Mouse (Mus musculus) monocyte, adult 5-6 weeks (primary cell): ENCODE results near the gene Catsperg2. TPM values are rescaled to one million over a fixed set of nuclear protein-coding genes. Genes with fewer than 3 reads are reported as not detected.
"Not testable (repeated sequence)": the region's sequence is repeated elsewhere in the genome, so short reads cannot be mapped to it uniquely, and the experiment has no call there.

Experiments
- ATAC-seq: fragments of 153-309, 156-312 bp; replicated peaks from 2 replicates; pipeline ENCODE4 v1.8.0; 2017; ENCODE audit warnings: mild to moderate bottlenecking; ENCODE audit not compliant: low TSS enrichment, insufficient number of reproducible peaks, severe bottlenecking, poor library complexity, low FRiP score
- total RNA-seq: library from RNA; stranded (forward); fragments of 200-1000, 200-491, 200-594 nt; gene quantifications from 3 replicates; pipeline ENCODE4 v1.2.3, GENCODE M21; 2017

Gene Catsperg2
- total RNA-seq = not detected in 3 replicates

DNA sequence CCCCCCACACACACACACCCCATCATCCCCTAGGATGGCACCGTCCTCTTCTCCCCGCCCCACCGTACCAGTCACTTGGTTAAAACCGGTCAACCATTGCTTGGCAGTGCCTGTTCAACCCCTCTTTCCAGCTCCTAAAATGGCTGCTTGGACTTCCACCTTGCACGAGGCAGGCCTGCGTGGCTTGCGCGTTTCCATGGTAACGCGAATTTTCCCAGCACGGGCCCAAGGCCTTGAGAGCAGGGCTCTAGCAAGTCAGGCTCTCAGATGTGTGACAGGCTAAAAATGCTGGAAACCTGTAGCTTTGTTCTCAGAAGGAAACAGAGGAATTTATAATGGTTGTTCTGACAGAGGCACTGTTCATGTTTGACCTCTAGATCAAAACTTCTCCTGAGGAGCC is at the start of gene Catsperg2:
TSS of gene Catsperg2 (minus strand) at position 173 of the 400 bp plus-strand sequence.
- ATAC-seq = not testable (repeated sequence)

DNA sequence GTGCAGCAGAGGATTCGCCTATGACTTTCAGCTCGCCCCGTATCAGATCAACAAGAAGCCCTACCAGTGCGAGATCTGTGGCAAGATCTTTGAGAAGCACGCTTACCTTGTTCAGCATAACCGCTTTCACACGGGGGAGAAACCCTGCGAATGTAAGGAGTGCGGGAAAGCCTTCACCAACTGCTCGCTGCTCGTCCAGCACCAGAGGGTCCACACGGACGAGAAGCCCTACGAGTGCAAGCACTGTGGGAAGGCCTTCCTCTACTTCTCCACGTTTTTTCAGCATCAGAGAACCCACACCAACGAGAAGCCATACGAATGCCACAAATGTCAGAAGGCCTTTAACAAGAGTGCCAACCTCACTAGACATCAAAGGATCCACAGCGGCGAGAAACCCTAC is 49.7 kb upstream of the Catsperg2 start:
- no peak for ATAC-seq

- ATAC-seq = no peak
These were observed 47.5 kb upstream of the Catsperg2 start for GRCm38 (mm10) chr7:29774371-29774770.

DNA sequence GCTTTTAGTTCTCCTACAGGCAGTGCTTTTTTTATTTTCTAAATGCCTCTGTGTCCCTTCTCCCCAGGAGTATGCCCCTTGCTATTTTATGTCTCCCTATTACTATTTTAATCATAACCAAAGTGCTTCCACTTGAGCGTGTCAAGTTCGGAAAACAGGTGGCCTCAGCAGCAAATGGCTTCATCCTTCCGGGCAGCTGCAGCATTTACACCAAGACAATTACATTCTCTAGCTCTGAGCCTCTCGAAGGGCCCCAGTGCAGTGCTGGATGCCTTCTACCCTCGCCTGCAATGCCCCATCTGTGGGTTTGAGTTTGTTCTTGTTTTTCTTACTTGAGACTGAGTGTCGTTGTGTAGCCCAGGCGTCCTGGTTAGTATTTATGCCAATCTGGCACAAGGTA is 46.7 kb upstream of the Catsperg2 start:
- no peak for ATAC-seq

- ATAC-seq = no peak
These were observed 42.1 kb upstream of the Catsperg2 start for GRCm38 (mm10) chr7:29768980-29769379.

- ATAC-seq = peak; percentile 94
These were observed 41.5 kb upstream of the Catsperg2 start, which contains the start of gene Zfp84 for GRCm38 (mm10) chr7:29768090-29768900. TSS of gene Zfp84 (plus strand) at chr7:29768552.

GRCm38 (mm10) chr7:29767058-29767686 is 40.3 kb upstream of the Catsperg2 start:
- ATAC-seq = peak; percentile 65

- no peak for ATAC-seq
These were observed 37.9 kb upstream of the Catsperg2 start for GRCm38 (mm10) chr7:29764702-29765101.

- no peak for ATAC-seq
These were observed 33.6 kb upstream of the Catsperg2 start for GRCm38 (mm10) chr7:29760476-29760875.

- no peak for ATAC-seq
These were observed 15.4 kb upstream of the Catsperg2 start for GRCm38 (mm10) chr7:29742258-29742657.

- ATAC-seq = no peak
These were observed 1.2 kb upstream of the Catsperg2 start for GRCm38 (mm10) chr7:29728055-29728454.

DNA sequence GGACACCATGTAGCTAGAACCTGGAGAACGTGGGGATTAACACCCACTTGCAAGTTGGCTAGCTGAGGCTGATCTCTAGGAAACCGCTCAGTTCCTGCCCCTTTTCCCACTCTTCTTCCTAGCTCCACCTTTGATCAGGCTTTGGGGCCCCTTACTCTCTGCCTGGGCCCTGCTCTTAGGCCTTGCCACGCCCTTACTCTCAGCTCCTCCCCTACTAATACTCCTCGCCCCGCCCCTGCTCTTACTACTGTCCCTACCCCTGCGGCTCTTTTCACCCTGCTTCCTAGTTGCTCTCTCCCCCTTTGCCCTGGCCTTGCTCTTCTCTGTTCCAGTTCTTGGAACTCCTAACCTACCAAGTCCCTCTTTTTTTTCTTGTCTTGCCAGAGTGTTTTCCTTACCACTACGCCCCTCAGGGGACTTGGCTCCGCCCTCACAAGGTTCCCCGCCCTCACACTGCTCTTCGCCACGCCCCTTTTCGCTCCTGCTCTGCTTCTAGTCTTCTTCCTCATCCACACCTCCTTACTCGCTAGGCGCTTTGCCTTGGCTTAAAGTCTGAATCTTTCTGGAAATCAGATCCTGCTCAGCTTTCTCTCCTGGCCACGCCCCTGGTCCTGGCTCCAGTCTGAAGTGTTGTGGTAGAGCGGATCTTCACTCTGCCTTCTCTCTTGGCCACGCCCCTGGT is 1.2 kb downstream of the Catsperg2 start:
- peak; percentile 56 for ATAC-seq

GRCm38 (mm10) chr7:29708891-29709290 is 17.9 kb downstream of the Catsperg2 start:
- ATAC-seq = not testable (repeated sequence)

- ATAC-seq = not testable (repeated sequence)
These were observed 31.6 kb downstream of the Catsperg2 start for GRCm38 (mm10) chr7:29695231-29695630.

DNA sequence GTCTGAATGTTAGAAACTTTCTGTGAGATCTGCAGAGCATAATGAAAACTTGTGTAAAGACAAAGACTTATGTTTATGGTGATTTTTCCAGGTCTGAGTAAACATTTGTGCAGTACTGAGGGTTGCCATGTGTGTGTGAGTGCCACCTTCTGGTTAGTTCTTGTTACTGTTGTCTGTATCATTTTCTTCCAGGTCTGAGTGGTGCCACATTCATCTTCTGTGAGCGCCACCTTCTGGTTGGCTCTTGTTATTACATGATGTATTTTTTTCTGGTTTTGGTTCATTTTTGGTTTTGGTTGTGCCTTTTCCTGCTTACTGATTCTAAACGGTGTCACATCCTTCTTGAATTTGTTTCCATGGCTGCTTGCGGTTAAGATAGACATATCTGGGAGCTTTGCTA is 45.0 kb downstream of the Catsperg2 start:
- no peak for ATAC-seq

Other genes with a start within 250 kb of the Catsperg2 start
- gene Sipa1l3, start 208.4 kb downstream of the Catsperg2 start, total RNA-seq = 12.2 to 30.0 TPM (median 15.8 TPM) in 3 replicates
- gene Zfp84, start 41.5 kb upstream of the Catsperg2 start, total RNA-seq = 16.1 to 22.3 TPM (median 18.1 TPM) in 3 replicates
- 0.39 TPM in 1 of 3 replicates, not detected in the others for gene Zfp30, start 57.0 kb upstream of the Catsperg2 start, total RNA-seq
- gene Zfp790, start 89.1 kb upstream of the Catsperg2 start, total RNA-seq = 10.2 to 18.4 TPM (median 11.5 TPM) in 3 replicates
- gene Zfp940, start 126.6 kb upstream of the Catsperg2 start, total RNA-seq = 0.32 to 3.5 TPM (median 1.4 TPM) in 3 replicates
- 1.8 to 7.7 TPM (median 4.7 TPM) in 3 replicates for gene Zfp420, start 132.9 kb upstream of the Catsperg2 start, total RNA-seq
- 4.4 to 8.6 TPM (median 5.5 TPM) in 3 replicates for gene Zfp27, start 179.5 kb upstream of the Catsperg2 start, total RNA-seq
- gene Zfp383, start 181.2 kb upstream of the Catsperg2 start, total RNA-seq = 0.95 to 2.2 TPM in 2 of 3 replicates, not detected in the other
- gene Zfp74, start 227.1 kb upstream of the Catsperg2 start, total RNA-seq = 2.3 to 8.2 TPM (median 3.1 TPM) in 3 replicates